Mouse (Mus musculus) frontal cortex, adult 2 months (tissue): Measurements from ENCODE around the gene Olfr593. TPM values are rescaled to one million over a fixed set of nuclear protein-coding genes. Genes with fewer than 3 reads are reported as not detected.
"Not testable (repeated sequence)": the region's sequence is repeated elsewhere in the genome, so short reads cannot be mapped to it uniquely, and the experiment has no call there.

Experiments
- DNase-seq, 2 experiments: peaks; one replicate each; pipeline ENCODE4 v3.0.0; 2022; ENCODE audit warnings: low spot score in 1 of 2; ENCODE audit errors: extremely low spot score in 1 of 2
- polyA plus RNA-seq: library from polyadenylated mRNA; depleted of rRNA; stranded (reverse); fragments of >200 nt; gene quantifications from 2 replicates; pipeline ENCODE4 v1.2.3, GENCODE M21; 2012; rRNA removed

Olfr593 gene
- polyA plus RNA-seq = not detected in 2 replicates

DNA sequence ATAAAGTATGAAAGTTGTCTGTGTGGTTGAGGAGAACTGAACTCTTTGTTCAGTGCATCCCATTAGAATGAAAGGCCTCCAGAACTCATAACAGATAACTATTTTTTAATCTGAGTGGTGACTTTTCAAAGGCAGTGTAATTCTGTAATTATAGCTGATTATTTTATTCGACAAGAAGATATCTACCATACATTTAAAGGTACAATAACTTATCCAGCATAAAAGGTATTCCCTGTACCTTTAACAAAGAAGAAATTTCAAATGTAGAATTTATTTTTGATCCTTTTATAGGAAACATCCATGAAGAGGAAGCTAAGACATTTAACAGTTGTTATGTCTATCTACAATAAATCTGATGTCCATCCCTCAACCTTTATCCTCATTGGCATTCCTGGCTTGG, at the start of gene Olfr593:
Gene Olfr593 (plus strand): TSS at position 301 of the 400 bp plus-strand sequence.
- DNase-seq = no peak

DNA sequence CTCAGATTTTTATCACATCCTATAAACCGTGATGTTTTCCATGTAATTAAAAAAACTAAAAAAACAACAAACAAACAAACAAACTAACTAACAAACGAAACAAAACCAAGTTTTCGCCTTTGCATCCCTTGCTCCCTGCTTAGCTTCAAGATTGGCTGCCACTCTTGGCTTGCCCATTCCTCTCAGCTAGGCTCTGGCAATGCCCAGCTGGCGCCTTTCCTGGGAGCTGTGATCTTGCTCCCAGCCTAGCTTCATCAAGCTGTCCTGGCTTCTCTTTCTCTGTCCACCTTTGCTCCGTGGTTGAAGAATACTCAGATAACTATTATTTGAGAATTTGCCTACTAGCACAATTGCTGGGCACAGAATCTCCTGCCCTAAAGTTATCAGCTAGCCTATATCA, 42.0 kb upstream of the Olfr593 start:
- DNase-seq = no peak

DNA sequence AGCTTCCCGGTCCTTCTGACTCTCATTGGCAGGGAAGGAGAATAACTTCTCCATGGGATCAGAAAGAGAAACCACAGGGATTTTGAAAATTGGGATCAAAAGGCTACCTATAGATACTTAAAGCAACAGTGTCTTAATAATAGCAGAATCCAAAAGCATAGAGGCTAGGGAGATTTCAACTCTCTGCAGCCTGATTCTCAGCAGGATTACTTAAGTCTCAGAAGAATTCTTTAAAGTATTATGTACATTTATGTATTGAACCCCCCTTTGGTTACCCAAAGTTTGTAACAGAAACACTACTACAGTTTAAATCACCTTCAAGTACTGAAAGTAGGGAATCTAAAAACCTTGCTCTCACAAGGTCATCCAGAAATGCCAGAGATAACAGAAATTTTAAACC, 33.4 kb upstream of the Olfr593 start, which contains the start of gene Olfr591:
Gene Olfr591 (minus strand): TSS at position 101 of the 400 bp plus-strand sequence.
- no peak for DNase-seq

DNA sequence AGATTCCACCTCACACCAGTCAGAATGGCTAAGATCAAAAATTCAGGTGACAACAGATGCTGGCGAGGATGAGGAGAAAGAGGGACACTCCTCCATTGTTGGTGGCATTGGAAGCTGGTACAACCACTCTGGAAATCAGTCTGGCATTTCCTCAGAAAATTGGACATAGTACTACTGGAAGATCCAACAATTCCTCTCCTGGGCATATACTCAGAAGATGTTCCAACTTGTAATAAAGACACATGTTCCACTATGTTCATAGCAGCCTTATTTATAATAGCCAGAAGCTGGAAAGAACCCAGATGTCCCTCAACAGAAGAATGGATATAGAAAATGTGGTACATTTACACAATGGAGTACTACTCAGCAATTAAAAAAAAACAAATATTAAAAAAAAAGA, 27.2 kb upstream of the Olfr593 start, which contains the start of gene Olfr592:
Gene Olfr592 (plus strand): TSS at position 301 of the 400 bp plus-strand sequence.
- DNase-seq = not testable (repeated sequence)

DNA sequence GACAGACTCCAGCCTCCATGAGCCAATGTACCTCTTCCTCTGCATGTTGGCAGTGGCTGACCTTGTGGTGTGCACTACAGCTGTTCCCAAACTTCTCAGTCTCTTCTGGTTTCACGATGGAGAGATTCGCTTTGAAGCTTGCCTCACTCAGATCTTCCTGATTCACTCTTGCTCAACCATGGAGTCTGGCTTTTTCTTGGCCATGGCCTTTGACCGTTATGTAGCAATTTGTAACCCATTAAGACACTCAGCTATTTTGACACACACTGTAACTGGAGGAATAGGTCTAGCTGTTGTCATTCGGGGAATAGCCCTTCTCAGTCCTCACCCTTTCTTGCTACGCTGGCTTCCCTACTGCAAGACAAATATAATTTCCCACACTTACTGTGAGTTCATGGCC, 388 bp downstream of the Olfr593 start:
- DNase-seq = not testable (repeated sequence)

DNA sequence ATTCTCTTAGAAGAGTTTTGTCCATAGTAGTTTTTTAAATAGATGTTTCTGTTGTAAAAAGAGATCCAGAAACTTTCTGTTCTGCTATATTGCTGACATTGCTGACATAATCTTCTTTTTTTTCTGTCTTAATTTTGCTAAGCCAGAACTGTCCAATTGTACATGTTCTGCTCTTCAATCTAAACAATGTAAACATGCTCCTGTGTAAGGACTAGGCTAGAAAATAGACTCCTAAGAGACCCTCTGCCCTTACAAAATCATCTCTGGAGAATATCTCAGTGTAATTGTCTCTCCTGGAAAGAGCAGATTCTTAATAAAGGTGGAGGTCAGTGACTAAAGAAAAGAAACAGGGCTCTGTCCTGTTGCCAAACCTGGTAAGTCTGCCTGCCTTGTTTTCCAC, 5.0 kb downstream of the Olfr593 start, which contains the start of gene Olfr594:
Gene Olfr594 (plus strand): TSS at position 301 of the 400 bp plus-strand sequence.
- DNase-seq = no peak

DNA sequence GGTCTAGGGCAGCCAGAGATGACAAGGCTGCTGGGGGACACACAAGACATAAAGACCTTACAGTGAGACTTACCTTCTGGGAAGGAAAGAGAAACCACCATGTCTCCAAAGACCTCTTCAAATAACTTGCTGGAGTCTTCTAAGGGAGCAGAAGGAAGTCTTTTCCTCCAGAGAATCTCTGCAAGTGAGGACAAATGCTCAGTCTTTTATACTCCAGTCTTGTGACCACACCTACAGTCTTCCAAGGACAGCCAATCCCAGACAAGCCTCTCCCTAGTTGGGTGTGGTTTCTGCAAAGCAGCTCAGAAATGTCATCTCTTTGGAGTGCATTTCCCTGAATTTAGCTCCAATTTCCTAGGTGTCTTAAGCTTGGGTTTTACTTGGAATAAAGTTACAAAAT, 40.7 kb downstream of the Olfr593 start, which contains the start of gene Usp17ld:
Gene Usp17ld (minus strand): TSS at position 101 of the 400 bp plus-strand sequence.
- not testable (repeated sequence) for DNase-seq

Other genes with a start within 250 kb of the Olfr593 start
- not detected in 2 replicates for gene Olfr576, start 249.2 kb upstream of the Olfr593 start, polyA plus RNA-seq
- gene Olfr577, start 235.9 kb upstream of the Olfr593 start, polyA plus RNA-seq = not detected in 2 replicates
- not detected in 2 replicates for gene Olfr578, start 222.5 kb upstream of the Olfr593 start, polyA plus RNA-seq
- not detected in 2 replicates for gene Olfr582, start 173.8 kb upstream of the Olfr593 start, polyA plus RNA-seq
- not detected in 2 replicates for gene Olfr583, start 160.6 kb upstream of the Olfr593 start, polyA plus RNA-seq
- gene Olfr584, start 130.0 kb upstream of the Olfr593 start, polyA plus RNA-seq = 0.13 TPM in 1 of 2 replicates, not detected in the other
- not detected in 2 replicates for gene Olfr585, start 114.1 kb upstream of the Olfr593 start, polyA plus RNA-seq
- not detected in 2 replicates for gene Olfr586, start 86.2 kb upstream of the Olfr593 start, polyA plus RNA-seq
- not detected in 2 replicates for gene Olfr588-ps1, start 71.0 kb upstream of the Olfr593 start, polyA plus RNA-seq
- not detected in 2 replicates for gene Olfr589, start 55.5 kb upstream of the Olfr593 start, polyA plus RNA-seq
- gene Olfr591, start 33.5 kb upstream of the Olfr593 start, polyA plus RNA-seq = 0.11 TPM in 1 of 2 replicates, not detected in the other
- gene Olfr592, start 27.1 kb upstream of the Olfr593 start, polyA plus RNA-seq = not detected in 2 replicates
- not detected in 2 replicates for gene Olfr594, start 5.1 kb downstream of the Olfr593 start, polyA plus RNA-seq
- gene Usp17ld, start 40.6 kb downstream of the Olfr593 start, polyA plus RNA-seq = not detected in 2 replicates
- 0.23 TPM in 1 of 2 replicates, not detected in the other for gene Olfr596, start 93.8 kb downstream of the Olfr593 start, polyA plus RNA-seq
- gene Olfr597, start 104.5 kb downstream of the Olfr593 start, polyA plus RNA-seq = 0.19 TPM in 1 of 2 replicates, not detected in the other
- gene Olfr598, start 111.7 kb downstream of the Olfr593 start, polyA plus RNA-seq = 0.06 TPM in 1 of 2 replicates, not detected in the other
- gene Olfr599, start 124.1 kb downstream of the Olfr593 start, polyA plus RNA-seq = not detected in 2 replicates
- not detected in 2 replicates for gene Olfr600, start 137.8 kb downstream of the Olfr593 start, polyA plus RNA-seq
- not detected in 2 replicates for gene Olfr601, start 150.8 kb downstream of the Olfr593 start, polyA plus RNA-seq
- gene Olfr603, start 174.3 kb downstream of the Olfr593 start, polyA plus RNA-seq = not detected in 2 replicates
- gene Usp17lc, start 203.2 kb downstream of the Olfr593 start, polyA plus RNA-seq = not detected in 2 replicates
- not detected in 2 replicates for gene Olfr605, start 233.6 kb downstream of the Olfr593 start, polyA plus RNA-seq
- gene Olfr606, start 237.2 kb downstream of the Olfr593 start, polyA plus RNA-seq = not detected in 2 replicates